Mouse (Mus musculus): ENCODE data around the gene Rasgef1b. TPM values are rescaled to one million over a fixed set of nuclear protein-coding genes. Genes with fewer than 3 reads are reported as not detected.

Rasgef1b gene
- polyA plus RNA-seq, 1 experiment: 1.00 TPM

- no peak overlapping the region for H3K4me3 ChIP-seq (replicated peaks; ENCODE audit: control insufficient read depth, low read depth, low read length)
- WGBS: 82% methylated on average over 7 of the region's 7 CpGs
- no peaks in the 10 kb centered on the region for H3K4me1 ChIP-seq (ENCODE audit: control insufficient read depth, insufficient read depth, low read length)
- TF ChIP-seq CTCF (IDR thresholded peaks at IDR 0.05; ENCODE audit: control insufficient read depth, insufficient read depth, low read length): no peak
- TF ChIP-seq POLR2A (IDR thresholded peaks at IDR 0.05; ENCODE audit: borderline replicate concordance, control insufficient read depth, low read depth, low read length): no peak
- no peak overlapping the region for H3K27ac ChIP-seq (ENCODE audit: control insufficient read depth, insufficient read depth, low read depth, low read length, poor library complexity)
These were observed 326.6 kb downstream of the Rasgef1b start for GRCm38 (mm10) chr5:99402297-99402696.

GRCm38 (mm10) chr5:99399855-99400626 is 328.8 kb downstream of the Rasgef1b start:
- Histone ChIP-seq H3K4me1 (ENCODE audit: control insufficient read depth, insufficient read depth, low read length) (no peaks in the 10 kb centered on the region), H3K27ac (ENCODE audit: control insufficient read depth, insufficient read depth, low read depth, low read length, poor library complexity) (no peak overlapping the region), H3K4me3 (replicated peaks; ENCODE audit: control insufficient read depth, low read depth, low read length) (no peak overlapping the region)
- no peak for TF ChIP-seq POLR2A (IDR thresholded peaks at IDR 0.05; ENCODE audit: borderline replicate concordance, control insufficient read depth, low read depth, low read length)
- no peak for TF ChIP-seq CTCF (IDR thresholded peaks at IDR 0.05; ENCODE audit: control insufficient read depth, insufficient read depth, low read length)
- 66% methylated on average over 7 of the region's 7 CpGs for WGBS

GRCm38 (mm10) chr5:99398472-99399070 is 330.3 kb downstream of the Rasgef1b start:
- 79% methylated on average over 5 of the region's 5 CpGs for WGBS

GRCm38 (mm10) chr5:99394578-99394977 is 334.3 kb downstream of the Rasgef1b start:
- no peaks in the 10 kb centered on the region; the same call in 1 of the 2 replicates for H3K4me1 ChIP-seq (ENCODE audit: control insufficient read depth, insufficient read depth, low read length)
- no peak for TF ChIP-seq CTCF (IDR thresholded peaks at IDR 0.05; ENCODE audit: control insufficient read depth, insufficient read depth, low read length)
- TF ChIP-seq POLR2A (IDR thresholded peaks at IDR 0.05; ENCODE audit: borderline replicate concordance, control insufficient read depth, low read depth, low read length): no peak
- H3K27ac ChIP-seq (ENCODE audit: control insufficient read depth, insufficient read depth, low read depth, low read length, poor library complexity): no peak overlapping the region
- H3K4me3 ChIP-seq (replicated peaks; ENCODE audit: control insufficient read depth, low read depth, low read length): no peak overlapping the region
- 90% methylated on average over 5 of the region's 5 CpGs for WGBS

More at GRCm38 (mm10) chr5:99398472-99399070, 330.3 kb downstream of the Rasgef1b start:
- Histone ChIP-seq H3K4me1 (ENCODE audit: control insufficient read depth, insufficient read depth, low read length) (no peaks in the 10 kb centered on the region; the same call in 1 of the 2 replicates), H3K4me3 (replicated peaks; ENCODE audit: control insufficient read depth, low read depth, low read length) (no peak overlapping the region), H3K27ac (ENCODE audit: control insufficient read depth, insufficient read depth, low read depth, low read length, poor library complexity) (no peak overlapping the region)
- no peak for TF ChIP-seq POLR2A (IDR thresholded peaks at IDR 0.05; ENCODE audit: borderline replicate concordance, control insufficient read depth, low read depth, low read length)
- TF ChIP-seq CTCF (IDR thresholded peaks at IDR 0.05; ENCODE audit: control insufficient read depth, insufficient read depth, low read length): no peak

- TF ChIP-seq CTCF (IDR thresholded peaks at IDR 0.05; ENCODE audit: control insufficient read depth, insufficient read depth, low read length): no peak
- no peak for TF ChIP-seq POLR2A (IDR thresholded peaks at IDR 0.05; ENCODE audit: borderline replicate concordance, control insufficient read depth, low read depth, low read length)
- H3K27ac ChIP-seq (ENCODE audit: control insufficient read depth, insufficient read depth, low read depth, low read length, poor library complexity): no peak overlapping the region
- WGBS: 69% methylated on average over 3 of the region's 3 CpGs
- H3K4me3 ChIP-seq (replicated peaks; ENCODE audit: control insufficient read depth, low read depth, low read length): no peak overlapping the region
- no peaks in the 10 kb centered on the region; the same call in 1 of the 2 replicates for H3K4me1 ChIP-seq (ENCODE audit: control insufficient read depth, insufficient read depth, low read length)
These were observed 337.3 kb downstream of the Rasgef1b start for GRCm38 (mm10) chr5:99391525-99391924.

- Histone ChIP-seq H3K4me1 (ENCODE audit: control insufficient read depth, insufficient read depth, low read length) (no peaks in the 10 kb centered on the region; the same call in 1 of the 2 replicates), H3K27ac (ENCODE audit: control insufficient read depth, insufficient read depth, low read depth, low read length, poor library complexity) (no peak overlapping the region), H3K4me3 (replicated peaks; ENCODE audit: control insufficient read depth, low read depth, low read length) (no peak overlapping the region)
- 77% methylated on average over 7 of the region's 7 CpGs for WGBS
- no peak for TF ChIP-seq POLR2A (IDR thresholded peaks at IDR 0.05; ENCODE audit: borderline replicate concordance, control insufficient read depth, low read depth, low read length)
- no peak for TF ChIP-seq CTCF (IDR thresholded peaks at IDR 0.05; ENCODE audit: control insufficient read depth, insufficient read depth, low read length)
These were observed 338.1 kb downstream of the Rasgef1b start for GRCm38 (mm10) chr5:99390776-99391175.

- TF ChIP-seq POLR2A (IDR thresholded peaks at IDR 0.05; ENCODE audit: borderline replicate concordance, control insufficient read depth, low read depth, low read length) (no peak), CTCF (IDR thresholded peaks at IDR 0.05; ENCODE audit: control insufficient read depth, insufficient read depth, low read length) (no peak)
- no peaks in the 10 kb centered on the region; the same call in 1 of the 2 replicates for H3K4me1 ChIP-seq (ENCODE audit: control insufficient read depth, insufficient read depth, low read length)
- WGBS: 87% methylated on average over 3 of the region's 3 CpGs
- no peak overlapping the region for H3K27ac ChIP-seq (ENCODE audit: control insufficient read depth, insufficient read depth, low read depth, low read length, poor library complexity)
- H3K4me3 ChIP-seq (replicated peaks; ENCODE audit: control insufficient read depth, low read depth, low read length): no peak overlapping the region
These were observed 338.6 kb downstream of the Rasgef1b start for GRCm38 (mm10) chr5:99390314-99390713.

GRCm38 (mm10) chr5:99388585-99389250 is 340.1 kb downstream of the Rasgef1b start:
- TF ChIP-seq CTCF (IDR thresholded peaks at IDR 0.05; ENCODE audit: control insufficient read depth, insufficient read depth, low read length) (no peak), POLR2A (IDR thresholded peaks at IDR 0.05; ENCODE audit: borderline replicate concordance, control insufficient read depth, low read depth, low read length) (no peak)
- 84% methylated on average over 10 of the region's 10 CpGs for WGBS
- no peak overlapping the region for H3K27ac ChIP-seq (ENCODE audit: control insufficient read depth, insufficient read depth, low read depth, low read length, poor library complexity)
- no peaks in the 10 kb centered on the region for H3K4me1 ChIP-seq (ENCODE audit: control insufficient read depth, insufficient read depth, low read length)
- no peak overlapping the region for H3K4me3 ChIP-seq (replicated peaks; ENCODE audit: control insufficient read depth, low read depth, low read length)
